Mouse (Mus musculus): ENCODE measurements around the gene Grm1.

Gene Grm1

DNA sequence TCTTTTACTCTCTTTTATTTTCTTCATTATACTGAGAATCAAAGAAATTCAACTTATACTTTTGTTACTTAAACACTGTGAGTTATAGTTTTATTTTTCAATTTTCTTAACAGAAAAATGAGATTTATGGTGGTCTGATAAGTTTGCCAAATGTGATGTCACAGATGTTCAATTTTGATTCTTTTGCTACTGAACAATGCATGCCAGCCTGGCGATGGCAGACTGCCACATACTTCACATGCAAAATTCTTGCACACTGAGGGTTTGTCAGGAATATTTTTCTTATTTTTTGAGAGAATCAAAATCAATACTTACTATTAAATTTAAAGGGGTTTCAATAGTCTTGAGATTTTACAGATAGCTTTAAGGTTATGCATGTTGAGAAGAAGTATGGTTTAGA is 251.0 kb downstream of the Grm1 start:
- CTCF ChIA-PET: interaction anchor here (0.6 to 0.7 kb wide), 2 partner anchors 24 to 27 kb away, joined by 3 to 6 read pairs; no protein-coding TSS in a partner anchor

DNA sequence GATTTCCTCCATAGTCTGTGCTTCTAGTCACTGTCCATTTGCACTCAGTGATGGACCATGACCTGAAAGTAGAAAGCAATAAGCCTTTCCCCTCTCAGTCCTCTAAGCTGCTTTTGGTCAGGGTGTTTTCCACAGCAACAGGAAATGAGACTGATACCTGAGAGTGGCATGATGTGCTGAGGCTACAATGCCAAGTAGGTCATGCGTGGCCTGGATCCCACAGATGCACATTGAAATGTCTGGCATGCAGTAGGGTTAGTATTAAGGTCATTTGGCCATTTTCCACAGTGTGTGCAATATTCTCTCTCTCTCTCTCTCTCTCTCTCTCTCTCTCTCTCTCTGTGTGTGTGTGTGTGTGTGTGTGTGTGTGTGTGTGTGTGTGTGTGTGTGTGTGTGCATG is 254.8 kb downstream of the Grm1 start:
- CTCF ChIA-PET: no interaction called here

DNA sequence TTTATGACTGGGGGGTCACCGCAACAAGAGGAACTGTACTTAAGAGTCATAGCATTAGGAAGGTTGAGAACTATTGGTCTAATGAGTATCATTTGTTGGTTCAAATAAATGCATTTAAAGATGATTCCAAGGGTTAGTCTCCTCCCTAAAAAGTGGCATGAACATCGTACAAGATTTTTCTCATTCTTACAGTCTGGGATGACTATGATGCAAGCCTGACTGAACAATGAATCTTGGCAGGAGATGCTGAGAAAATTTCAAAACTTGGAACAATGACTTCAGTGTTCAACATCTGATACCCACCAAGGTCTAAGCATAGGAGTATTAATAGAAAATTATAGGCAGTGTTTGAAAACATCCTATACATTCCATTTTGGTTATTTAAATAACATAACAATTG is 264.1 kb downstream of the Grm1 start:
- CTCF ChIA-PET: no interaction called here

DNA sequence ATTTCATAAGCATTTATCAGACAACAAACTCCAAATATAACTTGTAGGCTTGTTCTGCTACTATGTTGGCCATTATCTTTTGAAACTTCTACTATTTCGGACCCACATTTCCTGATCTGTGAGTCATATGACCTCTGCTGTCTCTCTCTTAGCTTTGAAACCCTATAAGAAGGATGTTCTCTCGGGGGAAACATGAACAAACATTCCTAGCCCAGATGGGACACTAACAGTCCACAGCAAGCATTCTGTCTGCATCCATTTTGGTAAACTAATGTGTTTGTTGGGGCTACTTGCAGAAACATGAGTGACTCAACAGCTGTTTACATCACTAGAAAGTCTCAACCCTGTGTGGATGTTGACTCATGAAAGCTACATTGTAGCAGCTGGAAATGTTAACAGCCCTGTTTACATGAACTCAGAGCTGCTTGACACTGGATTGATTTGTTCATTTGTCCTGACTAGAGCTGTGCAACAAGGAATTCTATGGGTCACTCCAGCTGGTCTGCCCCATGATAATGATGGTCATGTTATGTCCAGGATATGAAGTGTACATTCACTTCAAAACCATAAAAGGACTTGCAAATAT is 267.4 kb downstream of the Grm1 start:
- CTCF ChIA-PET: no interaction called here

DNA sequence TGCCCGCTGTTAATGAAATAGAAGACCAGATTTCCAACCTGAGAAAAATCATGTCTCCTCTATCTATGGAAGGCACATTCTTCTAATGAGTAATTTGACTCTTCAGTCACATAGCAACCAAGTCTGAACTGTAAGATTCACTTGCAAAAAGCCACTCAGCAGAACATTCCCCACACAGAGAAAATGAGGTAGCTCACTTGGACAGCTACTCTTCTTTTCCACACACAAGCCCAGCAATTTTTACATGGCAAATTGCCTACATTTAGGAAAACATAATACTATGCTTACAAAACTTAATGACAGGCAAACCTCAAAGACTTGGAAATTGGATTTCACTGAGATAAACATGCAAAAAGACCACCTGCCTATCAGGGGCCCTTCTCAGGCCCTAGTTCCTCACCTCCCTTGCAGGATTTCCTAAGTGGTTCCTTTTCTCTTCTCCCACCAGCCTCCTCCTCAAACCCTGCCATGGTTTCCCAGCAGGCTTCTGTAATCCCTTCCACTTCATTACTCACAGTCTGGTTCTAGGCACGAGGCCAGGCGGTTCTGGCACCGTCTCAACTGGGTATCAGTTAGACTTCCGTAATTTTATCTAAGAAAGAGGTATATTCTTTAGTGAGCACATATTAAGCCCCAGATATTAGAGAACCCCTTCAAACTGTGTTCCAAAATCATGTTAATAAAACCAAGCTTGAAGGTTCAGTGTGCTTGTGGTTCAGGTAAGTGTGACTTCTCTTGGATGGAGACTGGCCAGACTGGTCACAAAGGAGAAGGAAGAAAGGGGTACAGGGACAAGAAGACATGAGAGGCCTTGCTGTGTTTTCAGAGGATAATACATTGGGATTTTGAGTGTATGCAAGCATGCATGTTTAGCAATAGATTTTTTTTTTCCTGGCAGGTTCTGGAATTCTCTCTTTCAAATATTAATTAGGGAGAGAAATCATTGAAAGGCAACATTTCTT is 269.1 kb downstream of the Grm1 start:
- CTCF ChIA-PET: interaction anchor here (0.7 kb wide), 1 partner anchor 751 kb away, joined by 3 read pairs; no protein-coding TSS in a partner anchor

DNA sequence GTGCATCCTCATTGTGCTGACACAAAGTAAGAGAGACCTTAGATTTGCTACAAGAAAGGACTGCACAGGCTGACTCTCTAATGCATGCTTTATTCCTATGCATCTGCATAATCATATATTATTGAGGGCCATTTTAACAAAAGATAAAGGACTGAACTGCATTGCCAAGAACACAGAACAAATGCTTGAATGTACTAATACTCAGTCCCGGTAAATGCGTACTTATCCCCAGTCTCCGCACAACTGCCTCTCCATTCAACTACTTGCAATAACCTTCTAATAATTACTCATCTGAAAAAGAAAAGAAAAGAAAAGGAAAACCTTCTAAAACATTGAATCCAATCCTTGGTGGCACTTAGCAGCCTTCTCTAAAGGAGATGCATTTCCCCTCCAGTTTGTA is 272.4 kb downstream of the Grm1 start:
- CTCF ChIA-PET: no interaction called here

DNA sequence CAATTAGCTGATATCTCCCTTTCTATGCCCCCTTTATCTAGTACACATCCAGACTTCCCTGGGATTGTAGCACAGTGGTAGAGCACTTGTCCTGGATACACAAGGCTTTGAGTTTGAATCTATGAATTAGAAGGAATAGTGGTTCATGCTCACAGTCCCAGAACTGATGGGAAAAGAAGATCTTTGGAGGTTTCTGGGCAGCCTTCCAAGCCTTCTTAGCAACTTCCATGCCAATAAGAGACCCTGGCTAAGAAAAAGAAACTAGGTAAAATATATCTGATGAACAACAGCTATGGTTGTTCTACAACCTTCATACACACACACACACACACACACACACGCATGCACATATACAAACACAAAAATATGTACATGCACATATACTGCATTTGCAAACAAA is 286.8 kb downstream of the Grm1 start:
- CTCF ChIA-PET: no interaction called here

DNA sequence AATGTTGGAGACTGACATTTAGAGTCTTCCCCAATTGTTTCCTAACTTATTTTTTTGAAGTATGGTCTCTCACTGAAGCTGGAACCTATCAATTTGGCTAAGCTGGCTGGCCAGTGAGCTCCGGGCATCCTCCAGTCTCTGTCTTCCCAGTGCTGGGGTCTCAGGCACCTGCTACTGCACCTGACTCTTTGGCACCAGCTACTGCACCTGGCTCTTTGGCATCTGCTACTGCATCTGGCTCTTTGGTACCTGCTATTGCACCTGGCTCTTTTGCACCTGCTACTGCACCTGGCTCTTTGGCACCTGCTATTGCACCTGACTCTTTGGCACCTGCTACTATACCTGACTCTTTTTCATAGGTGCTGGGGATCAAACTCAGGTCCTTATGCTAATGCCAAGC is 291.7 kb downstream of the Grm1 start:
- CTCF ChIA-PET: no interaction called here

DNA sequence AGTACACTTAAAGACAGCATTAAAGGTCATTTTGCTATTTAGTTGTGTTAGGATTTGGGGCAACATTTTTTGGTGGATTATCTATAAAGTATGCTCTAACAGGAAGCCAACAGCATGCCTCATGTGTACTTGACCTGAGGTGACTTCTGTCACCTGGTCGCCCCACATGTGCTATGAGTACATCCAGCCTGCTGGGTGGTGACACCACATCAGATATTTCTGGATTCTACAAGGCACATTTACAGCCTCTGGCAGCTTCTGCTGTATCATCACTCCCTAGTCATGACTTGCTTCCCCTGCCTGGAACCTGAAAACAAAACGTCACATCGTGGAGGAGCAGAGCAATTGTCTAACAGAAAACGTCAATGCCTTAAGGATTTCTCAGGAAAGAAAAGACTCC is 292.2 kb downstream of the Grm1 start:
- CTCF ChIA-PET: no interaction called here

DNA sequence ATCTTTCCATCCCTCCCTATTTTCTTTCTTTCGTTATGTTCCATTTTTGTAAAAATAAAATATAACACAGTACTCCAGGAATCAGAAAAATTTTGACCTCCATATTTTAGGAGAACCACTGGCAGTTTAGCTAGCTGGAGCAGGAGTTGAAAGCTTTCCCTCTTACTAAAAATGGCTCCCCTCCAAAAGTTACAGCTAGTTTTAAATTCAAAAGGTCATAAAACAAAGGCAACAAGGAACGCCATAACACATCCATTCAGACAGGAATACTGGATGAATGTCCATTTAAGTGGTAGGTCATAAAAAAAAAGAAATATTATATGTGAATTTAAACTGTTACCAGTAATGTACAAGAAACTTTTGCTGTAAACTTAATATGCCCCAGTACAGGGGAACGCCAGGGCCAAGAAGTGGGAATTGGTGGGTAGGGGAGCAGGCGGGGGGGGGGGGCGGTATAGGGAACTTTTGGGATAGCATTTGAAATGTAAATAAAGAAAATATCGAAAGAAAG is 294.2 kb downstream of the Grm1 start:
- CTCF ChIA-PET: no interaction called here

DNA sequence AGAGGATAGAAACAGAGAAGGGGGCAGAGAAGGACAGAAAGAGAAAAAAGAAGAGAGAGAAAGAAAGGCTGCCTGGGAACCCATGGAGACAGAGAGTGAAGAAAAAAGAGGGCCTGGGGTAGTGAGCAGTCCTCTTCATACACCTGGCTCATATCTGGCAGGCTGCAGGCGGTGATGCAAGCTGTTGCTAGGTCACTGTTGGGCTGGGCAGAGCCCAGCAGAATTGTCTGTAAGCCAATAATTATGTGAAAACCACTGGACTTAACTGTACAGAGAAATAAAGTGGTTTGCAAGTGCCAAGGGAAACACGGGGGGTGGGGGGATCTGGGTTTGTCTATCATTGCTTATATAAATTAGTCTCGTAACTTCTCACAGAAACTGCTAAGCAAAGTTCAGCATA is 297.0 kb downstream of the Grm1 start:
- CTCF ChIA-PET: no interaction called here

DNA sequence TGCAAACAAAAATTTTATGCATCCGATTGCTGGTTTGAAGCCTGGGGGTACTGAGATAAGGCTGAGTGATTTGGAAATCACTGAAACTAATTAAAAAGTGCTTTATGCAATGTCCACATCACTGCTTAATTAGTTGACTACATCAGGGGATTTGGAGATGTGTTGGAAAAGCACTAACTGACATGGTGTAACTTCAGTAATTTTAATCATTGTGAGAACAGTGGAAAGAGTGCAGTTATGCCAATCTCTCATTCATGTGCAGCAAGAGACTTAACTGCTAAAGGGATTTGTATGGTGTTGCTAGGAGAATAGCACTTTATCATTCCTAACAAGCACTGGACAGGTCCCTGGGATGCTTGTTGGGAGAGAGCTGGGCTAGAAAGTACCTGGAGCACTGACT is 307.3 kb downstream of the Grm1 start:
- CTCF ChIA-PET: no interaction called here

DNA sequence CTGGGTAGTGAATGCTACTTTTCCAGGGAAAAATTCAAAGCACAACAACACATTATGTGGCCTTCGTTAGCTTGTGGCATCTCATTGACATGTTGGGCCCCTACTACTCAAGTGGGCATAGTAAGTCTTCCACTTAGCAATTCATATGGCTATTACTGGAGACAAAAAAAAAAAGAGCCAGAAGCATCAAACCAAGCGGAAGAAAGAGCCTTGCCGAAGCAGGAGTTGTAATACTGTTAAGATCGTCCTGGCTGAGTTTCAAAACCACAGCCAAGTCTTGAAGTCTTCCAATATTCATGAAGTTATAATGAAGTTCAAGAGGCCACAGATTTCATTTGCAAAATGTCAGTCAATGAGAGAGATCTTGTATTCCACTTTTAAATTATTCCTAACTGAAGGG is 319.1 kb downstream of the Grm1 start:
- CTCF ChIA-PET: no interaction called here

DNA sequence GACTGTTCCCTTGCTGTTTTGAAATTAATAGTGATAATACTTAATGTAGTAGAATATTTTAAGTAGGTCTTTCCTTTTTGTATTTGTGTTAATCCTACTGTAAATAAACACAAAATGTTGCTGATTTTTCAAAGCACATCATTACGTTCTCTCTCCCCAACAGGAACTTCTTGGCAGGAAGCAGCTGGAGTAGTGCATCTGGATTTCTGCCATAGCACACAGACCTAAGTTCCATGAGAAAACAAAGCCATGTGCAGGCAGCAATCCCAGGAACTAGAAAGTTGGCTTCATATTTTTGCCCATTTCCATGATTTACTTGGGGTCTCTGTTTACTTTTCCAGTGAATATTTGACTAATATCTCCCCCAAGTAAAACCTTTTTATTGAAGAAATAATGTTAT is 320.9 kb downstream of the Grm1 start:
- CTCF ChIA-PET: no interaction called here

DNA sequence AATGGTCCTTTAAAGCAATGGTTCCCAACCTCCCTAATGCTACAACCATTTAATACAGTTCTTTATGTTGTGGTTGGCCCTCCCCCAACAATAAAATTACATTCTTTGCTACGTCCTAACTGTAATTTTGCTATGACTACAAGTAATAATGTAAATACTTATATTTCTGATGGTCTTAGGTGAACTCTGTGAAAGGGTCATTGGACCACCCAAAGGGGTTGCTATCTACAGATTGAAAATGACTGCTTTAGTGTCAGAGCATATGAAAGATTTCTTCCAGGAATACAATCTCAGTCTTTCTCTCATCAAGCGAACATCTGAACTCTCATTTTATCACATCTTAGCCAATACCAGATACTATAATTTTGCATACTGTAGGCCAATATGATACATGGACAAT is 321.4 kb downstream of the Grm1 start:
- CTCF ChIA-PET: no interaction called here

DNA sequence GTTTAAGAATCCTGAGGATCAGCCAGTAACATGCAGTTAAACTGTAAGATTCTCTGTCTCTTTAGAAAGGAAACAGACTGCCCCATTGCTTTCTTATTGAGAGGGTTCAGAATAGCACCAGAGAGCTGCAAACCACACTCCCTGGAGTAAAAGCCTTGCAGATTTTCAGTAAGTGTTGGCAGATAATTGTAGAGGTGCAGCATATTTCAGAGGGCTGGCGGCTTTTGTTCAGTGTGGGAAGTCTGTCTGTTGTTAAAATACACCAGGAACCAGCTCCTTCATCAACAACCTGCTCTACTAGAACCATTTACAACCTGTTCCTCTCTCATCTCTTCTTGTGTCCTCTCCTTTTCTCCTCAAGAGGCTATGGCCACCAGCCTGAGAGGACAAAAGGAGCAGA is 331.1 kb downstream of the Grm1 start:
- CTCF ChIA-PET: no interaction called here

DNA sequence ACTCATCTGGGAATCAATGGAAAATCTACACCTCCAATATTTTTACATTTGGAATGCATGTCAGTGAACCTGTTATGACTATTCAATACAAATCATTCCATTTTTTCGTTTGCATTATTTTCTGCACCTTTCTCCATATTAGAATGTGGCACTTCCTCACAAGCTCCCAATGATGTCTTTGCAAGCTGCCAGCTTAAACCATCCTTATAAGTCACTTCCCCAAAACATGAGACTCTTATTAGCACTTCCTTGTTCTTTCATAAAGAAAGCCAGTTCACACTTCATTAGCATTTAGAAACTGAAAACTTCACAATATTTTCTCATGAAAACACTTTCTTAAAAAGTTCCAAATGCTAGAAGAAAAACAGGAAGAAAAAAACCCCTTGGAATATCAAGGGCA is 338.1 kb downstream of the Grm1 start:
- CTCF ChIA-PET: no interaction called here

DNA sequence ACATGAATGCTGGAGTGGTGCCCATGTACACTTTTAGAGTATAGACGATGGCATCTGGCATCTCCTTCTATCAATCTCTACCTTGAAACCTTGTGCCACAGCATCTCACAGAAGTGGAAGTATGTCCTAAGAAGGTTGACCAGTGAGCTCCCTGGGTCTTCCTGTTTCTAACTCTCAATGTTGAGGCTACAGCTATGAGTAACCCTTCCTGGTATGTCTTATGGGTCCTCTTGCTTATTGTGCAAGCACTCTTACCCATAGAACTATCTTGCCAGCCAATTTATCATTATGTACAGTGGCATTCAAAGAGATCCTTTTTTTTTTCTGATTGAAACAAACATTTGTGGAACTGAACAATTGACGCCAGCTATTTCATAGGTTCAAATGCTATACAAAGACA is 340.0 kb downstream of the Grm1 start:
- CTCF ChIA-PET: no interaction called here

DNA sequence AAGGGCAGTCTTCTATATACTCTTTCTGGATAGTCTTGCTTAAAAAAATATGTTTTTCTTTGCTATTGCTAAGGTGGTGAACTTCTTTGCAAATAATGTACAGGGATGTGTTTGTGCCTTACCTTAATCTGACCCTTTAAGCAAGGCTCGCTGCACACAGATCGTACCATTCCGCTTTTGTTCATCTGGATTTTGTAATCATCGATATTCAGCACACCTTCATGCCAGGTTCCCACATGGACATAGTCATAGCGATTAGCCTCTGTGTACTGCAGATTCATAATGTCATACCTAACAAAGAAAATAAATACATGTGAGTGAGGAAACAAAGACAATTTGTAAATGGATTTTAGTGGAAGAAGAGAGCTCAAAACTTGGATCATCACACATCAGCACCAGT is 340.8 kb downstream of the Grm1 start:
- CTCF ChIA-PET: no interaction called here

DNA sequence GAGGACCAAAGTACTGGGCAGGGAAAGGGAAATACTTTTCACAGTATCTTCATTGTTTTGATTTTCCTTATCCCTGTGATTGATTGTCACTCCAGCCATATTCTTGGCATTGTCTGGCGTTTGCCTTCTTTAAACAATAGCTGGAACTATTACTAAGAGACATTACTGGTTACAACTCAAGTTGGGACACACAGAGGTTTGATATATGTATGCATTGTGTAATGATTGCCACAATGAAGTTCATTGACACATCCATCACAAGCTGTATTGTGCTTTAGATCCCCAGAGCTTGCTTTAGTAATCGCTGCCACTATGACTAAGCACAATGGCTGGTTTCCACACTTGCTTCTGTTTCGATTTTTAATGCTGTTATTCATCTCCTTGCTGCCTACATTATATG is 341.4 kb downstream of the Grm1 start:
- CTCF ChIA-PET: no interaction called here

DNA sequence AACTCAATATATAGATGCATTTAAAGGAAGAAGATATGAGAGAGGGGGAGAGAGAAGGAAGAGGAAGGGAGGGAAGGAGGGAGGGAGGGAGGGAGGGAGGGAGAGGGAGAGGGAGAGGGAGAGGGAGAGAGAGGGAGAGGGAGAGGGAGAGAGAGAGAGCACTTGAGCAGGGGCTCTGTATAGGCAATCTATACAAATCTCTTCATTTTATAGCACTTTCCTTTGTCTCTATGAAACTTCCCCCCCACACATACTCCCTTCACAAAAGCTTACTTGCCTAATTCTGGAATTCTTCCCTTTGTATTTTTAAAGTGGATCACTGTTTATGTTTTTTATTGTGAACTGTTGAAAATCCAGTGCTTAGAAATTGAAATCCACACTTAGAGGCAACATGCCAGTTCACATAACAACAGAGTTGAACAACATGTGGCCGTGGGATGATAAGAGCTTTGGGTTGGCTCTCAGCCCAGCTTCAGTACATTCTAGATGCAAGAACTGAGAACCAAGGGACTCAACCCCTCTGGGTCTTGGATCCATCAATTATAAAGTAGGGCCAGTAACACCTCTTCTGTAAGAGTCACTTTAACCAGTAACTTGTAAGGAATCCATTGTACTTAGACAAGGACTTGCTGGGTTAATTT is 345.0 kb downstream of the Grm1 start:
- CTCF ChIA-PET: no interaction called here

DNA sequence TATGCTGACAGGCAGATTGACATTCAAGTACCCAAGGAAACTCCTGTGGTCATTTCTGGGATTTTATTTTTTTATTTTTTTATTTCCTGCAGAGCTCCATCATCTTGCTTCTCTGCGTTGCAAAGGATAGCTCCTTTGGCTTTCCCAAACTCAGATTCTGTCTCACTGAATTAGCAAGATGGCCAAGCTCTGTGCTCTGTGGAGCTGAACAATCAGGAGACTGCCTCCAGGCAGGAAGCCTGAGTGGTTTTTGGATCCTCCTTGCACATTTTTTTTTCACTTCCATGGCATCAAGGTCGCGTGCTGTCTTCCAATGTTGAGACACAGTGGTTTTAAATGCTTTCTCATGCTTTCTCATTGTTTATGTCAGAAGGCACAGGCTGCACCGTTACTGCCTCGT is 347.6 kb downstream of the Grm1 start:
- CTCF ChIA-PET: no interaction called here

DNA sequence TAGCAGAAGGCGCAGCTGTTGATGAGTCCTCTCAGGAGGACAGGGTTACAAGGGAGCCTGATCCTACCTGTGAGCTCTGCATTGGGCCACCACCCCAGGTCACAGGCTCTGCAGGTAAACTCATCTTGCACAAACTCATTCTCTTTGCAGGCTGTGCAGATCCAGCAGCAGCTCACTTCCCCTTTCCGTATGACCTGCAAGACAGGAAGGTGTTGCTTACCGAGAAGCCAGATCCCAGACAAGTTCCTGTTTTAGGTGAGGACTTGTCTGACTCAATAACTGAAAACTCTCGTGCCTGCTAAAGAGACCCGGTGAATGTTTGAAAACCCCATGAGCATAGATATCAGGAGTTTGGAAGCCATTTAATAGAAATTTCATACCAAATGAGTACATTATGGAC is 349.1 kb downstream of the Grm1 start:
- CTCF ChIA-PET: no interaction called here
